Mouse (Mus musculus) myocyte (in vitro differentiated cells): ENCODE measurements at regions not wholly inside any gene's neighbourhood (a gene's known extent, or its start where the extent isn't known, plus 50 kb on each side); places are given as distances from the start of the nearest gene placed in this dataset.
A peak's percentile ranks its signal among the peaks of the same experiment; 100 is the strongest.

Experiments used
- H3K27me3 ChIP-seq: one replicate; pipeline ENCODE4 v1.6.1; 2011; ENCODE audit not compliant: control insufficient read depth, insufficient read depth, insufficient read length
- H3K36me3 ChIP-seq: one replicate; pipeline ENCODE4 v1.6.1; 2011; ENCODE audit not compliant: control insufficient read depth, insufficient read depth
- H3K4me2 ChIP-seq: one replicate; pipeline ENCODE4 v1.6.1; 2011; ENCODE audit warnings: low read depth, control low read depth
- H3K4me3 ChIP-seq: one replicate; pipeline ENCODE4 v1.5.1; 2011; ENCODE audit warnings: mild to moderate bottlenecking, control low read depth, moderate library complexity
- H3K79me2 ChIP-seq: one replicate; pipeline ENCODE4 v1.6.1; 2011; ENCODE audit not compliant: control insufficient read depth, insufficient read depth
- H3ac ChIP-seq: one replicate; pipeline ENCODE4 v1.6.1; 2011; ENCODE audit not compliant: control insufficient read depth, insufficient read length
- CEBPB ChIP-seq: IDR thresholded peaks from 2 replicates; pipeline ENCODE4 v1.6.1; 2011; ENCODE audit warnings: mild to moderate bottlenecking, moderate library complexity; ENCODE audit not compliant: poor library complexity, insufficient read depth, severe bottlenecking
- E2F4 ChIP-seq: IDR thresholded peaks from one replicate; pipeline ENCODE4 v1.6.1; 2011; ENCODE audit warnings: mild to moderate bottlenecking, control low read depth, moderate library complexity; ENCODE audit not compliant: insufficient read depth
- MAX ChIP-seq: IDR thresholded peaks from one replicate; pipeline ENCODE4 v1.6.1; 2011; ENCODE audit warnings: low read depth, mild to moderate bottlenecking, control low read depth
- MYOD1 ChIP-seq, 3 experiments: IDR thresholded peaks; one replicate each; pipeline ENCODE4 v1.6.1; 2011; ENCODE audit warnings: control low read depth in 2 of 3, low read depth in 2 of 3, mild to moderate bottlenecking in 2 of 3, moderate library complexity in 1 of 3; ENCODE audit not compliant: insufficient read length in 2 of 3, control insufficient read depth in 1 of 3
- MYOG ChIP-seq, 3 experiments: IDR thresholded peaks; one replicate each; pipeline ENCODE4 v1.6.1; 2011; ENCODE audit warnings: control low read depth in 2 of 3, low read depth in 2 of 3, mild to moderate bottlenecking in 2 of 3; ENCODE audit not compliant: insufficient read length in 2 of 3, control insufficient read depth in 1 of 3, insufficient read depth in 1 of 3
- POLR2A ChIP-seq: IDR thresholded peaks from one replicate; pipeline ENCODE4 v1.6.1; 2011; ENCODE audit warnings: low read depth, mild to moderate bottlenecking, control low read depth, moderate library complexity; ENCODE audit not compliant: insufficient read length
- POLR2AphosphoS2 ChIP-seq: IDR thresholded peaks from one replicate; pipeline ENCODE4 v1.6.1; 2011; ENCODE audit warnings: low read depth, control low read depth; ENCODE audit not compliant: insufficient read length
- REST ChIP-seq: IDR thresholded peaks from one replicate; pipeline ENCODE4 v1.6.1; 2011; ENCODE audit warnings: mild to moderate bottlenecking, control low read depth, moderate library complexity; ENCODE audit not compliant: insufficient read depth, insufficient read length
- SRF ChIP-seq: IDR thresholded peaks from one replicate; pipeline ENCODE4 v1.6.1; 2011; ENCODE audit warnings: low read depth; ENCODE audit not compliant: control insufficient read depth, insufficient read length
- TCF12 ChIP-seq: IDR thresholded peaks from one replicate; pipeline ENCODE4 v1.6.1; 2011; ENCODE audit warnings: mild to moderate bottlenecking, control low read depth; ENCODE audit not compliant: poor library complexity, insufficient read depth, severe bottlenecking
- TCF3 ChIP-seq: IDR thresholded peaks from one replicate; pipeline ENCODE4 v1.6.1; 2011; ENCODE audit warnings: low read depth, control low read depth; ENCODE audit not compliant: insufficient read length
- USF1 ChIP-seq: IDR thresholded peaks from one replicate; pipeline ENCODE4 v1.6.1; 2011; ENCODE audit warnings: low read depth, mild to moderate bottlenecking, control low read depth, moderate library complexity

GRCm38 (mm10) chr1:51584925-51585424, 106.8 kb upstream of the Nabp1 start:
- no peak overlapping the region for H3ac ChIP-seq
- no peak for TF ChIP-seq REST
- TF ChIP-seq E2F4: no peak
- no peak for TF ChIP-seq POLR2AphosphoS2
- TF ChIP-seq SRF: no peak
- TF ChIP-seq POLR2A: no peak
- TF ChIP-seq MAX: no peak
- TF ChIP-seq TCF12: no peak
- TF ChIP-seq MYOD1 (IDR thresholded peaks at IDR 0.05; ENCODE audit: control insufficient read depth in 1 of 3, insufficient read length in 2 of 3, low read depth in 2 of 3): no peak
- TF ChIP-seq TCF3: no peak
- TF ChIP-seq MYOG (IDR thresholded peaks at IDR 0.05; ENCODE audit: control insufficient read depth in 1 of 3, insufficient read depth in 1 of 3, insufficient read length in 2 of 3, low read depth in 2 of 3): no peak
- TF ChIP-seq USF1: no peak
- no peak for TF ChIP-seq CEBPB
- H3K4me3 ChIP-seq: no peak overlapping the region
- H3K79me2 ChIP-seq: no peaks in the 10 kb centered on the region
- H3K27me3 ChIP-seq: no peaks in the 10 kb centered on the region
- H3K36me3 ChIP-seq: no peaks in the 10 kb centered on the region
- H3K4me2 ChIP-seq: peak overlapping the region; percentile 40

- no peaks in the 10 kb centered on the region for H3K27me3 ChIP-seq
- no peak overlapping the region for H3K4me3 ChIP-seq
- H3K36me3 ChIP-seq: no peaks in the 10 kb centered on the region
- H3K79me2 ChIP-seq: no peaks in the 10 kb centered on the region
- no peak overlapping the region for H3ac ChIP-seq
- H3K4me2 ChIP-seq: no peak overlapping the region
- TF ChIP-seq MAX: no peak
- no peak for TF ChIP-seq POLR2AphosphoS2
- TF ChIP-seq USF1: no peak
- TF ChIP-seq SRF: no peak
- TF ChIP-seq POLR2A: no peak
- TF ChIP-seq TCF3: no peak
- no peak for TF ChIP-seq MYOG (IDR thresholded peaks at IDR 0.05; ENCODE audit: control insufficient read depth in 1 of 3, insufficient read depth in 1 of 3, insufficient read length in 2 of 3, low read depth in 2 of 3)
- TF ChIP-seq REST: no peak
- TF ChIP-seq MYOD1 (IDR thresholded peaks at IDR 0.05; ENCODE audit: control insufficient read depth in 1 of 3, insufficient read length in 2 of 3, low read depth in 2 of 3): no peak
- TF ChIP-seq E2F4: no peak
- no peak for TF ChIP-seq CEBPB
- no peak for TF ChIP-seq TCF12
Measured at GRCm38 (mm10) chr1:51583871-51584270, 105.6 kb upstream of the Nabp1 start.

GRCm38 (mm10) chr1:51580074-51580473, 101.8 kb upstream of the Nabp1 start:
- H3K4me3 ChIP-seq: no peak overlapping the region
- H3ac ChIP-seq: no peak overlapping the region
- no peak overlapping the region for H3K4me2 ChIP-seq
- H3K27me3 ChIP-seq: no peaks in the 10 kb centered on the region
- H3K79me2 ChIP-seq: no peaks in the 10 kb centered on the region
- H3K36me3 ChIP-seq: no peaks in the 10 kb centered on the region
- TF ChIP-seq CEBPB: no peak
- TF ChIP-seq MAX: no peak
- TF ChIP-seq TCF3: no peak
- no peak for TF ChIP-seq POLR2AphosphoS2

- Histone ChIP-seq H3K4me2 (no peak overlapping the region), H3K79me2 (no peaks in the 10 kb centered on the region), H3K4me3 (no peak overlapping the region), H3ac (no peak overlapping the region), H3K27me3 (no peaks in the 10 kb centered on the region), H3K36me3 (no peaks in the 10 kb centered on the region)
- no peak for TF ChIP-seq MAX
- TF ChIP-seq MYOG (IDR thresholded peaks at IDR 0.05; ENCODE audit: control insufficient read depth in 1 of 3, insufficient read depth in 1 of 3, insufficient read length in 2 of 3, low read depth in 2 of 3): no peak
- no peak for TF ChIP-seq CEBPB
- no peak for TF ChIP-seq TCF3
- TF ChIP-seq POLR2AphosphoS2: no peak
- TF ChIP-seq POLR2A: no peak
- TF ChIP-seq MYOD1 (IDR thresholded peaks at IDR 0.05; ENCODE audit: control insufficient read depth in 1 of 3, insufficient read length in 2 of 3, low read depth in 2 of 3): no peak
- TF ChIP-seq E2F4: no peak
- TF ChIP-seq TCF12: no peak
- TF ChIP-seq USF1: no peak
- TF ChIP-seq REST: no peak
- TF ChIP-seq SRF: no peak
Measured at GRCm38 (mm10) chr1:51577701-51578100, 99.5 kb upstream of the Nabp1 start.

- H3K36me3 ChIP-seq: no peaks in the 10 kb centered on the region
- H3K27me3 ChIP-seq: no peaks in the 10 kb centered on the region
- no peak overlapping the region for H3K4me2 ChIP-seq
- H3K79me2 ChIP-seq: no peaks in the 10 kb centered on the region
- no peak for TF ChIP-seq SRF
- TF ChIP-seq E2F4: no peak
- no peak for TF ChIP-seq TCF3
- no peak for TF ChIP-seq POLR2A
- TF ChIP-seq POLR2AphosphoS2: no peak
- TF ChIP-seq USF1: no peak
- TF ChIP-seq TCF12: no peak
- TF ChIP-seq MAX: no peak
- H3K4me3 ChIP-seq: no peak overlapping the region
- H3ac ChIP-seq: no peak overlapping the region
Measured at GRCm38 (mm10) chr1:51572314-51573078, 94.3 kb upstream of the Nabp1 start.
